Mouse (Mus musculus): ENCODE data around the gene Miga2.

- TF ChIP-seq CTCF (IDR thresholded peaks at IDR 0.05; ENCODE audit: low read depth) (no peak), EP300 (optimal IDR thresholded peaks at IDR 0.05) (no peak)
Observed at GRCm38 (mm10) chr2:30393370-30393656, 29.3 kb downstream of the Miga2 start.

Measured in stomach, postnatal 0 days (tissue).